Mouse (Mus musculus): ENCODE data around the gene Adat2. TPM values are rescaled to one million over a fixed set of nuclear protein-coding genes. Genes with fewer than 3 reads are reported as not detected.

Gene Adat2
- 1.6 TPM for polyA plus RNA-seq (2014; fragmentation: Illumina TruSeq; extraction: RNeasy Lipid Tissue Mini Kit (QIAGEN cat#74804); ENCODE audit: low read depth, low replicate concordance)

DNA sequence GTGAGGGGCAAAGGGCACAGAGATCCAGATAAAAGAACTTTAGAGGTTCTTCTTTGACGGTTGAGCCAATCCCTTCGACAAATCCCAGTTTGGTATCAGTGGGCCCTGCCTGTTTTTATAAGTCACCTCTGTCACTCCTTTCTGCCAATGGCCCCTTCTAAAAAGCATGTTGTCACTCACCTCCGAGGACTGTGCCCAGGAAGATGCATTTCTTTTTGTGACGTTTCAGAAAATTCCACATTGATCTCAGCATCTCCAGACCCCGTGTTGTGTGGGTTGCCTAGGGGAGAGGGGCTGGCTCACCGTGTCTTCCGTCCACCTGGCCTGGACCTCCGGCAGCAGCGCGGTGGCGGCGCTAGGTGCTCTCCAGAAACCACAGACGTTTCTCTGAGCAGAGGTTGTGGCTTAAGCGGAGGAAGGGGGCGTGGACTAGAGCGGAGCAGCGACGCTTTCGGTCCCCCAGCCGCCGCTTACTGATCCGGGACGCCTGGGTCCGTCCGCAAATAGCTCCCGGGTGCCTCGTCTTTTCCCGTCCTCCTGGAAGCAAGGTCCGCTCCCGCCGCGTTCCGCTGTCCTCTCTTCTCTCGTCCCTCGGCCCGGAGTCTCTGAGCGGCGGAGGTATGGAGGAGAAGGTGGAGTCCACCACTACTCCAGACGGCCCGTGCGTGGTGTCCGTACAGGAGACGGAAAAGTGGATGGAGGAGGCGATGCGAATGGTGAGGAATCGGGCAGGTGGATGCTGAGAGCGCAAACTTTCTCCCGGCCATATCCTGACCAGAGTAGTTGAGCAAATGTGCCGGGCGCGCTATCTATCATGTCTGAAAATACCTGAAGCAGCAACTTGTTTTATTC, at the start of gene Adat2, which contains the start of gene Pex3:
Gene Adat2 (plus strand): TSS at position 249 of the 852 bp plus-strand sequence.
Gene Pex3 (minus strand): TSS at position 497 of the 852 bp plus-strand sequence.

Other genes with a start within 250 kb of the Adat2 start
- gene Phactr2, start 78.5 kb upstream of the Adat2 start, polyA plus RNA-seq (2014; fragmentation: Illumina TruSeq; extraction: RNeasy Lipid Tissue Mini Kit (QIAGEN cat#74804); ENCODE audit: low read depth, low replicate concordance): 39.1 TPM
- 67.6 TPM for gene Fuca2, start 53.4 kb upstream of the Adat2 start, polyA plus RNA-seq (2014; fragmentation: Illumina TruSeq; extraction: RNeasy Lipid Tissue Mini Kit (QIAGEN cat#74804); ENCODE audit: low read depth, low replicate concordance)
- gene Pex3, start 248 bp downstream of the Adat2 start, polyA plus RNA-seq (2014; fragmentation: Illumina TruSeq; extraction: RNeasy Lipid Tissue Mini Kit (QIAGEN cat#74804); ENCODE audit: low read depth, low replicate concordance): 84.1 TPM